Mouse (Mus musculus) erythroblast, embryonic 14.5 days (primary cell): ENCODE results near the gene Frmd6. TPM values are rescaled to one million over a fixed set of nuclear protein-coding genes. Genes with fewer than 3 reads are reported as not detected.

ENCODE experiments used
- H3K27me3 ChIP-seq: 2 replicates; pipeline ENCODE4 v1.6.1; 2012; ENCODE audit warnings: inconsistent platforms; ENCODE audit not compliant: control insufficient read depth
- H3K36me3 ChIP-seq: 2 replicates; pipeline ENCODE4 v1.6.1; 2012; ENCODE audit warnings: mild to moderate bottlenecking, inconsistent platforms; ENCODE audit not compliant: control insufficient read depth
- H3K4me1 ChIP-seq: 2 replicates; pipeline ENCODE4 v1.6.1; 2012; ENCODE audit warnings: inconsistent platforms; ENCODE audit not compliant: control insufficient read depth
- H3K4me3 ChIP-seq: replicated peaks from 2 replicates; pipeline ENCODE3; 2012; ENCODE audit warnings: moderate library complexity, mild to moderate bottlenecking, inconsistent platforms
- H3K9me3 ChIP-seq: 2 replicates; pipeline ENCODE4 v1.6.1; 2012; ENCODE audit warnings: low read length, inconsistent platforms, mixed read lengths; ENCODE audit not compliant: control insufficient read depth
- GATA1 ChIP-seq: IDR thresholded peaks from 2 replicates; pipeline ENCODE4 v1.6.1; 2012; ENCODE audit warnings: low read length, inconsistent platforms, mixed read lengths
- TAL1 ChIP-seq: IDR thresholded peaks from 3 replicates; pipeline ENCODE4 v1.6.1; 2012; ENCODE audit warnings: low read length, inconsistent platforms, mixed read lengths
- polyA plus RNA-seq: library from polyadenylated mRNA; stranded (reverse); fragments of >175 nt; gene quantifications from 2 replicates; pipeline ENCODE4 v1.2.3, GENCODE M21; 2012

Frmd6 gene
- 0.01 TPM in 1 of 2 replicates, not detected in the other for polyA plus RNA-seq

DNA sequence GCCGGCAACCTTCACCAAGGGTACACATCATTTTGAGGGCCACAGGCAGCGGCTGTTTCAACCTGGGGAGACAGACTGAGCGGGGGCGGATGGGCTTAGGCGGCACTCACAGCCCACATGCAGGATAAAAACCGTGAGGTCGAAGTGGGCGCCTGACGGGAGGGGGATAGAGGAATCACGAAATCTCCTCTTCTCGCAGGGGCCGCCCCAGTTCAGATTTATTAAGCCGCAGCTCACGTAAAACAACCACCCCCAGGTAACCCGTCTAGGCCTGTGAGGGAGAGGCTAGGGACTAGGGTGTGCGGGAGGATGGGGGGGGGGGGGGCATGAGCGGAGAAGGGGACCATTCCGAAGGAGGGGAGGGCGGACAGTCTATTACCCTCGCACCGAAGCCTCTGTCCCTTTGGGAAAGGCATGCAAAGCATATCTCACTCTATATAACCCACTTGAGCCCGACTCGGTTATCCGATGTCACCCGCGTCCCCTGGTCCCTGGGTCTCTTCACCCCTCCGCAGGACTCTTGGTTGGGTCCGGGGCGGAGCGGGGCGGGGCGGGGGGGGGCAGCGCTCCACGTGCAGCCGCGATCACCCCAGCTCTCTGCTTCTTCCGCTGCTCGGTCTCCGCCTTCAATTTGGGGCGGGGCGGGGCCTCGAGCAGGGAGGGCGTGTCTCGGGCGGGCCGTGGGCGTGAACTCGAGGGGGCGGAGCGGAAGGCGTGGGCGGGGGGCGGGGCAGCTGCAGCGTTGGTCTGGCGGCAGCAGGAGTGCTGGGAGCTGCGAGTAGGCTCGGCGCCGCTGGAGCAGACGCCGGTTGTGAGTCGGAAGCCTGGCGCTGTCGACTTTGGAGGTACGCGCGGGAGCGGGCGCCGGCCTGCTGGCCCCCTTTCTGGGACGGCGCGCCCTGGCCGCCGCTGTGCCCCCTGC, at the start of gene Frmd6:
Frmd6 (plus strand) TSS at position 786 of the 922 bp plus-strand sequence.
- Histone ChIP-seq H3K27me3 (peaks cover 51% of the 10 kb centered on the region), H3K9me3 (no peaks in the 10 kb centered on the region), H3K36me3 (no peaks in the 10 kb centered on the region), H3K4me1 (peaks cover 26% of the 10 kb centered on the region), H3K4me3 (peak within 1 kb of the TSS; percentile 69)
- no peak for TF ChIP-seq GATA1
- no peak for TF ChIP-seq TAL1

GRCm38 (mm10) chr12:70775609-70776008, 49.7 kb upstream of the Frmd6 start:
- no peaks in the 10 kb centered on the region for H3K36me3 ChIP-seq
- H3K9me3 ChIP-seq: no peaks in the 10 kb centered on the region
- no peaks in the 10 kb centered on the region for H3K4me1 ChIP-seq
- H3K27me3 ChIP-seq: no peaks in the 10 kb centered on the region
- no peak for TF ChIP-seq GATA1
- no peak for TF ChIP-seq TAL1
- H3K4me3 ChIP-seq: no peak overlapping the region

DNA sequence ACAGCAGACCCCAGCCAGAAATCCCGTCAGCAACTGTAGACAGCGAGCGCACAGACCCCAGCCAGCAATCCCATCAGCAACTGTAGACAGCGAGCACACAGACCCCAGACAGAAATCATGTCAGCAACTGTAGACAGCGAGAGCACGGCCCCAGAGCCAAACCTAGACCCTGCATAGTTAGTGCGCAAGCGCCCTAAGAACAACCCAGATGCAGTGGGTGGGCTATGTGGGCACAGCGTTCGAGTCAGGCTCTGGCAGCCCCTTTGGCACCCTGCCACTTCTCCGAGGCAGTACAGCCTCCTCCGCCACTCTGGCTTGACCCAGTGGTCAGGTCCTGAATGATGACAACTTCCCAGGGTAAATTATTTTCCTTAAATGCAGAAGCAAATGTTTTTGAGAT, 48.6 kb upstream of the Frmd6 start:
- H3K36me3 ChIP-seq: no peaks in the 10 kb centered on the region
- no peak overlapping the region for H3K4me3 ChIP-seq
- TF ChIP-seq TAL1 (no peak), GATA1 (no peak)
- no peaks in the 10 kb centered on the region for H3K9me3 ChIP-seq
- H3K27me3 ChIP-seq: no peaks in the 10 kb centered on the region
- no peaks in the 10 kb centered on the region for H3K4me1 ChIP-seq

DNA sequence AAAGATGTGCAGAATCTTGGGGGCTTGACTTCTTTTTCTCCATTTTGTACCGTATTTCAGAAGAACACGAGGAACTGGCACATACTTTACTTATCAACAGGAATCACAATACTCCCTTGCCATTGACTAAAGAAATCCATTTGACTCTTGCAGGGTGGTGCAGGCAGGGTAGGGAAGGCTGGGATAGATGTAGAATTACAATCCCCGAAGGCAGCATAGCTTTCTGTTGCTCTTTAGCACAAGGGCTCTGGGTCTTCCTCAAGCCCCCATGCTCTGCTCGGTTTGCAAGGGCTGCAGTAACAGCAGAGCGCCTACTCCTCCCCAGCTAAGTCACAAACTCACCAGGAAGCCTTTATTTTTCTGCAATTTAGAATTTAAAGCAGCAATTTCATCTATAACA, 47.8 kb upstream of the Frmd6 start:
- Histone ChIP-seq H3K36me3 (no peaks in the 10 kb centered on the region), H3K9me3 (no peaks in the 10 kb centered on the region), H3K4me1 (no peaks in the 10 kb centered on the region), H3K27me3 (no peaks in the 10 kb centered on the region), H3K4me3 (no peak overlapping the region)
- TF ChIP-seq TAL1: no peak
- TF ChIP-seq GATA1: no peak

DNA sequence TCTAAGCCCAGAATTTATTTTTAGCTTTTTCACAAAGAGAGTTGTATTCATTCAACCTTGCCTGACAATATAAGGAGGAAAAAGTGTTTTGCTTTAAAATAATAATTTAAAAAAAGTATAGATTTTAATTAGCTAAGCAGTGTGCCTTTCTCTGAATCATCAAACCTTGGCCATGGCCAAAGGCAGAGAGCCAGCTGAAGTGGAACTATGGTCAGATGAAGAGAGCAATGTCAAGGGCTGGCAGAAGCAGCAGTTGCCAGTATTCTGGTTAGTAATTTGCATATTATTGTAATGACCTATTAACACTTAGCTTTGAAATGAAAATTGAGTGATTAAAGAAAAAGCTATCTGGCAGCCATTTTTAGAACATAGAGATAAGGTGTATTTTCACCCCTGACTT, 47.4 kb upstream of the Frmd6 start:
- no peaks in the 10 kb centered on the region for H3K9me3 ChIP-seq
- no peaks in the 10 kb centered on the region for H3K27me3 ChIP-seq
- no peaks in the 10 kb centered on the region for H3K36me3 ChIP-seq
- TF ChIP-seq TAL1: no peak
- no peak for TF ChIP-seq GATA1
- no peaks in the 10 kb centered on the region for H3K4me1 ChIP-seq
- H3K4me3 ChIP-seq: no peak overlapping the region

- no peaks in the 10 kb centered on the region for H3K27me3 ChIP-seq
- no peak for TF ChIP-seq GATA1
- no peak for TF ChIP-seq TAL1
- H3K36me3 ChIP-seq: no peaks in the 10 kb centered on the region
- H3K9me3 ChIP-seq: no peaks in the 10 kb centered on the region
- no peak overlapping the region for H3K4me3 ChIP-seq
- no peaks in the 10 kb centered on the region for H3K4me1 ChIP-seq
Measured at GRCm38 (mm10) chr12:70778271-70778670, 47.0 kb upstream of the Frmd6 start.

GRCm38 (mm10) chr12:70778724-70779123, 46.6 kb upstream of the Frmd6 start:
- no peaks in the 10 kb centered on the region for H3K9me3 ChIP-seq
- peaks cover 3% of the 10 kb centered on the region for H3K27me3 ChIP-seq
- no peaks in the 10 kb centered on the region for H3K4me1 ChIP-seq
- H3K4me3 ChIP-seq: no peak overlapping the region
- no peaks in the 10 kb centered on the region for H3K36me3 ChIP-seq
- TF ChIP-seq TAL1 (no peak), GATA1 (no peak)

GRCm38 (mm10) chr12:70783049-70783448, 42.3 kb upstream of the Frmd6 start:
- TF ChIP-seq GATA1 (no peak), TAL1 (no peak)
- Histone ChIP-seq H3K4me1 (no peaks in the 10 kb centered on the region), H3K36me3 (no peaks in the 10 kb centered on the region), H3K27me3 (peaks cover 10% of the 10 kb centered on the region), H3K9me3 (no peaks in the 10 kb centered on the region), H3K4me3 (no peak overlapping the region)

GRCm38 (mm10) chr12:70783475-70784239, 41.7 kb upstream of the Frmd6 start:
- no peak for TF ChIP-seq TAL1
- no peak for TF ChIP-seq GATA1
- Histone ChIP-seq H3K4me1 (no peaks in the 10 kb centered on the region), H3K27me3 (peaks cover 10% of the 10 kb centered on the region), H3K4me3 (no peak overlapping the region), H3K36me3 (no peaks in the 10 kb centered on the region), H3K9me3 (no peaks in the 10 kb centered on the region)
